Mouse (Mus musculus): ENCODE measurements around the gene Csnk1g1. TPM values are rescaled to one million over a fixed set of nuclear protein-coding genes. Genes with fewer than 3 reads are reported as not detected.

Csnk1g1 gene
- polyA plus RNA-seq, 1 experiment from 2014 or later = 22.9 TPM

DNA sequence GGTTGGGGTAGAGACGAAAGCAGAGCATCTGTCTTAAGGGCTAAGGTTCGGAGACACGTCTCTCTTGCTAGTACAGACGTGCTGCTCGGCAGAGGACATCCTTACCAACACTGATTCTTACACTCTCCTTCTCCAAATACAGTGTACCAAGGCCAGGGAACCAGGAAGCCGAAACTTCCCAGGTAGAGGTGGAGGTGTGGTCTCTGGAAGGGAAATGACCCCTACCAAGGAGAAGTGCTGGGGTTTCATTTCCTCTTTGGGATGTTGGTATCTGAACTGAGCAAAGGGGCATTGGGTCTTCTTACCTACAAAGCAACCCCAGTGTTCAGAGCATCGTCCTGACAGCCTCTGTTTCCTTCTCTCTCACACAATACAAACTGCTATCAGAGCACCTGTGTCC is 164.0 kb downstream of the Csnk1g1 start:
- no peak overlapping the region for H3K4me3 ChIP-seq
- H3K4me1 ChIP-seq (replicated peaks) = peaks cover 14% of the 10 kb centered on the region
- no peaks in the 10 kb centered on the region for H3K36me3 ChIP-seq
- H3K27ac ChIP-seq (replicated peaks) = no peak overlapping the region
- H3K9ac ChIP-seq = no peak overlapping the region
- H3K9me3 ChIP-seq = no peaks in the 10 kb centered on the region
- WGBS = 88% methylated on average over 7 of the region's 7 CpGs
- no peak for ATAC-seq (ENCODE audit: low FRiP score, low read depth)
- peaks cover 6% of the 10 kb centered on the region; the same call in 1 of the 2 replicates for H3K27me3 ChIP-seq
- no peak overlapping the region for H3K4me2 ChIP-seq

DNA sequence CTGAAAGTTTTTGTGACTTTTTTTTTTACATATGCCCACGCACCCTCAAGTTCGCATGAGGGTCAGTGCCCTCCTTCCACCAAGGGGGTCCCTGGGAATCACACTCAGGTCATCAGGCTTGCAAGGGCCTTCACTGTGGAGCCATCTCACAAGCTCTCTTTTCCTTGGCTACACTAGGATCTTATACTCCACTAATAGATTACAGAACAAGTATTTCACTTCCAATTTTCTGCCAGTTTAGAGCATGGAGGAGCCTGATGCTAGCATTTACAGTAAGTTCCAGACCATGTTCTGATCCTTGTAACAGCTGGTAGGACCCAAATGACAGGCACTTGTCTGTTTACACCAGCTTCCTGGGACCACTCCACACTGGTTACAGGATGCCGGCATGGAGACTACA is 169.3 kb downstream of the Csnk1g1 start:
- WGBS = 72% methylated on average over 3 of the region's 3 CpGs
- Histone ChIP-seq H3K4me2 (peak overlapping the region; percentile 24; the same call in 1 of the 2 replicates), H3K4me1 (replicated peaks) (peaks cover 6% of the 10 kb centered on the region; the same call in 1 of the 2 replicates), H3K9me3 (no peaks in the 10 kb centered on the region), H3K27me3 (no peaks in the 10 kb centered on the region), H3K9ac (no peak overlapping the region), H3K36me3 (no peaks in the 10 kb centered on the region), H3K4me3 (no peak overlapping the region), H3K27ac (replicated peaks) (peak overlapping the region; percentile 13; the same call in 1 of the 2 replicates)
- no peak for ATAC-seq (ENCODE audit: low FRiP score, low read depth)

- Histone ChIP-seq H3K4me1 (replicated peaks) (peaks cover 6% of the 10 kb centered on the region; the same call in 1 of the 2 replicates), H3K4me2 (peak overlapping the region; percentile 24), H3K4me3 (no peak overlapping the region), H3K27me3 (no peaks in the 10 kb centered on the region), H3K27ac (replicated peaks) (peak overlapping the region; percentile 13; the same call in 1 of the 2 replicates), H3K9me3 (no peaks in the 10 kb centered on the region), H3K9ac (no peak overlapping the region), H3K36me3 (no peaks in the 10 kb centered on the region)
- WGBS = 21% methylated on average over 14 of the region's 14 CpGs
- ATAC-seq (ENCODE audit: low FRiP score, low read depth) = peak; percentile 63; the same call in 1 of the 2 replicates
These were observed 169.8 kb downstream of the Csnk1g1 start for GRCm38 (mm10) chr9:66078493-66078892.

- 85% methylated on average over 3 of the region's 3 CpGs for WGBS
- Histone ChIP-seq H3K27me3 (no peaks in the 10 kb centered on the region), H3K4me2 (no peak overlapping the region), H3K4me3 (no peak overlapping the region), H3K27ac (replicated peaks) (no peak overlapping the region), H3K36me3 (no peaks in the 10 kb centered on the region), H3K4me1 (replicated peaks) (peaks cover 6% of the 10 kb centered on the region; the same call in 1 of the 2 replicates), H3K9me3 (no peaks in the 10 kb centered on the region), H3K9ac (no peak overlapping the region)
- ATAC-seq (ENCODE audit: low FRiP score, low read depth) = no peak
These were observed 172.2 kb downstream of the Csnk1g1 start for GRCm38 (mm10) chr9:66080804-66081459.

- no peak overlapping the region for H3K27ac ChIP-seq (replicated peaks)
- H3K4me3 ChIP-seq = no peak overlapping the region
- ATAC-seq (ENCODE audit: low FRiP score, low read depth) = no peak
- H3K27me3 ChIP-seq = no peaks in the 10 kb centered on the region
- H3K4me2 ChIP-seq = no peak overlapping the region
- H3K9me3 ChIP-seq = no peaks in the 10 kb centered on the region
- H3K4me1 ChIP-seq (replicated peaks) = peaks cover 6% of the 10 kb centered on the region; the same call in 1 of the 2 replicates
- 88% methylated on average over 4 of the region's 4 CpGs for WGBS
- peaks cover 8% of the 10 kb centered on the region; the same call in 1 of the 2 replicates for H3K36me3 ChIP-seq
- no peak overlapping the region for H3K9ac ChIP-seq
These were observed 173.3 kb downstream of the Csnk1g1 start for GRCm38 (mm10) chr9:66081999-66082398.

- Histone ChIP-seq H3K4me3 (no peak overlapping the region), H3K9me3 (no peaks in the 10 kb centered on the region), H3K36me3 (peaks cover 24% of the 10 kb centered on the region), H3K9ac (no peak overlapping the region), H3K27ac (replicated peaks) (no peak overlapping the region), H3K4me2 (no peak overlapping the region), H3K4me1 (replicated peaks) (no peaks in the 10 kb centered on the region), H3K27me3 (no peaks in the 10 kb centered on the region)
- WGBS = 84% methylated on average over 3 of the region's 3 CpGs
- no peak for ATAC-seq (ENCODE audit: low FRiP score, low read depth)
These were observed 175.4 kb downstream of the Csnk1g1 start for GRCm38 (mm10) chr9:66084171-66084570.

GRCm38 (mm10) chr9:66087062-66087461 is 178.3 kb downstream of the Csnk1g1 start:
- Histone ChIP-seq H3K9ac (no peak overlapping the region), H3K9me3 (no peaks in the 10 kb centered on the region), H3K27ac (replicated peaks) (no peak overlapping the region), H3K4me2 (no peak overlapping the region), H3K4me1 (replicated peaks) (no peaks in the 10 kb centered on the region), H3K4me3 (no peak overlapping the region), H3K27me3 (no peaks in the 10 kb centered on the region), H3K36me3 (peaks cover 48% of the 10 kb centered on the region)
- 96% methylated on average over 7 of the region's 7 CpGs for WGBS
- ATAC-seq (ENCODE audit: low FRiP score, low read depth) = no peak

DNA sequence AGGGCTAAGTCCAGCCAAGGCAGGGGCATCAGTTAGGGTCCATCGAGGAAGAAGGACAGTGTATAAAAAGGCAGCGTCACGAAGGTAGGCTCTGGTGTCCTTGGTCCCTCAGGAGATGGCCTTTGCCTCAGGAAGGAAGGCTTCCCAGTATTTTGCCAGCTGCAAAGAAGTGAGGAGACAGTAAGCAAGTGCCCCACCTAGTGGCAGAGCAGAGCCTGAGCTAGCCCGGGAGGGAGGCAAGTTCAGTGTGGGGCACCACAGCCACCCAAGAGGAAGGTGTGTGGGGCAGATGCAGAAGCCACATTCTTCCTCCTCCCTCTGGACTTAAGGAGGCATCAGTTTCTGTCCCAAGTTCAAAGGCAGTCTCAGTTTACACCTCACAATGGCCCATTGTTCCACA is 179.7 kb downstream of the Csnk1g1 start:
- H3K9me3 ChIP-seq = no peaks in the 10 kb centered on the region
- H3K4me3 ChIP-seq = no peak overlapping the region
- no peaks in the 10 kb centered on the region for H3K27me3 ChIP-seq
- peaks cover 62% of the 10 kb centered on the region for H3K36me3 ChIP-seq
- H3K27ac ChIP-seq (replicated peaks) = no peak overlapping the region
- no peak overlapping the region for H3K4me2 ChIP-seq
- no peaks in the 10 kb centered on the region for H3K4me1 ChIP-seq (replicated peaks)
- WGBS = 50% methylated on average over 4 of the region's 4 CpGs
- H3K9ac ChIP-seq = no peak overlapping the region
- no peak for ATAC-seq (ENCODE audit: low FRiP score, low read depth)

- Histone ChIP-seq H3K9me3 (no peaks in the 10 kb centered on the region), H3K9ac (no peak overlapping the region), H3K27me3 (no peaks in the 10 kb centered on the region), H3K36me3 (peaks cover 84% of the 10 kb centered on the region), H3K27ac (replicated peaks) (no peak overlapping the region), H3K4me3 (no peak overlapping the region), H3K4me2 (no peak overlapping the region), H3K4me1 (replicated peaks) (no peaks in the 10 kb centered on the region)
- ATAC-seq (ENCODE audit: low FRiP score, low read depth) = 0 out of 2 replicates have a peak, but pooled peaks have one; percentile 42
- 93% methylated on average over 13 of the region's 13 CpGs for WGBS
These were observed 182.0 kb downstream of the Csnk1g1 start for GRCm38 (mm10) chr9:66090593-66091244.

DNA sequence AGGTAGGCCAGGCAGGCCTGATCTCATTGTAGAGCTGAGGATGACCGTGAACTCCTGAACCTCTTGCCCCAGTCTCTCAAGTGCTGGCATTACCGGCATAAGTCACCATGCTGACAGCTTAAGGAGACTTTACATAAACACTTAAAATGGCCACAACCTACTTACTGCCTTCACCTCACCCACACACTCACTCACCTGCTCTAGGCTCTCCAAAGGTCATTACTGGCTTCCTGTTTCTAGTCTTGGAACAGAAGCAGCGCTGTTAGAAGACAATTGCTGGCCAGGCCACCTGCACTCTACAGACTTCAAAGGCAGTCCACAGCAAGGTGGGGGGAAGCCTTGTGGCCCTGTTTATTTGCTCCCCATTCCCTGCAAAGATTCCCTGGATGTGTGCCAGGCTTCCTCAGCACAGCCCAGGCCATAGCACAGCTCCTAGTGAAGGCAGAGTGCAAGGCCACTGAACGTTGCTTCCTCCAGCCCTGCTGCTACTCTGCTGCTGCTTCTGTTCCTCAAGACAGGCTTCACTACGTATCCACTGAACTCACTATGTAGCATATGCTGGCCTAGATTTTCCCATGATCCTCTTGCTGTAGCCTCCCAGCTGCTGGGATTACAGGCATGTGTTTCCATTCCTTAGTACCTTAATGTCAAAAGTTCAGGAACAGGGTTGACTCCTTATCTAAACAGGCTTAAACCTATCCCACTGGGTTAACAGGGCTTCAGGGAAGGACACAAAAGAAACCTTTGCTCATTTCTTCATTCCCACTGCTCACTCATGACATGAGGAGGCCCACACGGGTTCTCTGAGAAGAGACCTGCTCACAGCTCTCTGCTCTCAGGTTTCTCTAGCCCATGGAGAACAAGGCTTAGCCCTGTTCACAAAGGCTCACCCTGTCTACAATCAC is 182.9 kb downstream of the Csnk1g1 start:
- Histone ChIP-seq H3K4me1 (replicated peaks) (no peaks in the 10 kb centered on the region), H3K27me3 (no peaks in the 10 kb centered on the region), H3K27ac (replicated peaks) (no peak overlapping the region), H3K9me3 (no peaks in the 10 kb centered on the region), H3K9ac (no peak overlapping the region), H3K4me2 (no peak overlapping the region), H3K4me3 (no peak overlapping the region), H3K36me3 (peaks cover 88% of the 10 kb centered on the region)
- ATAC-seq (ENCODE audit: low FRiP score, low read depth) = no peak
- 87% methylated on average over 6 of the region's 6 CpGs for WGBS

DNA sequence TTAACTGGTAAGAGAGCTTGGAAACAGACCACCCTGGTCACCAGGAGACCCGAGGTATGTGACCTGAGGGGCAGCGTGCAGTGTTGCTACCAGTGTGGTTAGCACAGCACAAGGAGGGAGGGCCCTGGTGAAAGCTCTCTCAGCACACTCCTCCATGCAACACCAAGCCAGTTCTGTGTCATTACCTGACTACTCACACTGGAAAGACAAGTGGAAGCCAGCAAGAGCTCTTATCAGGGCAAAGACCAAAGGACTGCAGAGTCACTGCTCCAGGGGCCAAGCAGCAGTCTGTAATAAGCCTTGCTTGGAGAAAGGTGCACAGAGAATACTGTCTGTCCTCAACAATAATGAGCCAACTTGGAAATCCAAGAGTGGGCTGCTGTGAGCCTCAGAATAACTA is 183.9 kb downstream of the Csnk1g1 start:
- Histone ChIP-seq H3K9ac (no peak overlapping the region), H3K4me1 (replicated peaks) (no peaks in the 10 kb centered on the region), H3K36me3 (peaks cover 89% of the 10 kb centered on the region), H3K4me2 (no peak overlapping the region), H3K4me3 (no peak overlapping the region), H3K27me3 (no peaks in the 10 kb centered on the region), H3K27ac (replicated peaks) (no peak overlapping the region), H3K9me3 (no peaks in the 10 kb centered on the region)
- no peak for ATAC-seq (ENCODE audit: low FRiP score, low read depth)
- 75% methylated on average over 2 of the region's 2 CpGs for WGBS

All from hindbrain, embryonic 15.5 days (tissue).